In genomic region chr7:97867866-97868265, GRCm38 (mm10) we compare ENCODE assay signal across 36 mouse cellular contexts. TPM values are rescaled to one million over a fixed set of nuclear protein-coding genes. Genes with fewer than 3 reads are reported as not detected.
DNase-seq lines count a peak whose midpoint lies in the region; ATAC-seq and TF ChIP-seq lines count a peak whose summit lies in the region.
"Had no signal": no experiment of that assay in that cellular context is flagged by ENCODE, and none has a peak within 500 bp of the region (broad histone marks: within the 10 kb centered on the region; RNA-seq: fewer than 3 reads in every experiment).

No protein-coding gene starts in this region.

- H3K27ac ChIP-seq in hindbrain, postnatal 0 days = peak overlapping the region; percentile 41; the same call in 1 of the 2 replicates
- H3K27ac ChIP-seq in hindbrain, embryonic 14.5 days = no peak overlapping the region
- H3K27ac ChIP-seq: embryonic facial prominence, embryonic 15.5 days; forebrain, embryonic 12.5 days; left cerebral cortex, adult 2 months; limb, embryonic 13.5 days; lung, embryonic 15.5 days; midbrain, embryonic 13.5 days; neural tube, embryonic 15.5 days had no signal

- H3K27me3 ChIP-seq in hindbrain, postnatal 0 days (ENCODE audit: insufficient read depth, low read length) = no peaks in the 10 kb centered on the region
- no peaks in the 10 kb centered on the region for H3K27me3 ChIP-seq in hindbrain, embryonic 14.5 days (ENCODE audit: control insufficient read depth, insufficient read depth, low read length)
- H3K27me3 ChIP-seq: embryonic facial prominence, embryonic 15.5 days; forebrain, embryonic 12.5 days; limb, embryonic 13.5 days; lung, embryonic 15.5 days; megakaryocyte, embryonic 14.5 days; midbrain, embryonic 13.5 days; neural tube, embryonic 15.5 days had no signal

- H3K36me3 ChIP-seq in hindbrain, postnatal 0 days (ENCODE audit: insufficient read depth, low read length) = no peaks in the 10 kb centered on the region
- peaks cover 33% of the 10 kb centered on the region for H3K36me3 ChIP-seq in hindbrain, embryonic 14.5 days (replicated peaks; ENCODE audit: control insufficient read depth, insufficient read depth)
- H3K36me3 ChIP-seq: embryonic facial prominence, embryonic 15.5 days; limb, embryonic 13.5 days; lung, embryonic 15.5 days had no signal

- peaks cover 8% of the 10 kb centered on the region for H3K4me1 ChIP-seq in hindbrain, postnatal 0 days (ENCODE audit: insufficient read depth, low read length)
- H3K4me1 ChIP-seq in hindbrain, embryonic 14.5 days (replicated peaks; ENCODE audit: control insufficient read depth, insufficient read depth, low read length) = no peaks in the 10 kb centered on the region
- H3K4me1 ChIP-seq: embryonic facial prominence, embryonic 15.5 days; forebrain, embryonic 12.5 days; limb, embryonic 13.5 days; lung, embryonic 15.5 days; megakaryocyte, embryonic 14.5 days; midbrain, embryonic 13.5 days had no signal

- no peak overlapping the region for H3K4me2 ChIP-seq in hindbrain, postnatal 0 days (ENCODE audit: low read depth, low read length)
- no peak overlapping the region for H3K4me2 ChIP-seq in hindbrain, embryonic 14.5 days (replicated peaks)
- H3K4me2 ChIP-seq: embryonic facial prominence, embryonic 15.5 days; forebrain, embryonic 12.5 days; limb, embryonic 13.5 days; liver, embryonic 11.5 days; lung, embryonic 15.5 days; midbrain, embryonic 13.5 days; neural tube, embryonic 15.5 days had no signal

- WGBS in hindbrain, postnatal 0 days = 68% methylated on average over 5 of the region's 5 CpGs
- 76% methylated on average over 5 of the region's 5 CpGs for WGBS in hindbrain, embryonic 14.5 days

- no peak for DNase-seq in hindbrain, postnatal 0 days (ENCODE audit: low spot score)
- no peak for DNase-seq in hindbrain, embryonic 14.5 days (ENCODE audit: low spot score)
- peak; percentile 74 for DNase-seq in cerebellum, adult 11-12 months
- DNase-seq in cerebellum, adult 9-10 months = peak; percentile 86
- peak; percentile 48 to 65 for DNase-seq in cerebellum, postnatal 36 days
- DNase-seq in urinary bladder, postnatal 4 days (ENCODE audit: low spot score in 2 of 2) = no peak
- DNase-seq in embryo, embryonic 9.5 days (ENCODE audit: extremely low spot score) = no peak
- DNase-seq: adrenal gland, adult 2 months; adrenal gland, postnatal 36 days; embryo, embryonic 11 days; forebrain, postnatal 0 days; heart, postnatal 14 days; kidney, adult 9 months; kidney, postnatal 10 days; lung, postnatal 36 days; retina, postnatal 1 day; right cerebral cortex, postnatal 14 days had no signal

- no peak overlapping the region for H3K4me3 ChIP-seq in hindbrain, postnatal 0 days (ENCODE audit: low read length)
- H3K4me3 ChIP-seq in hindbrain, embryonic 14.5 days (replicated peaks; ENCODE audit: low read length) = no peak overlapping the region
- H3K4me3 ChIP-seq: embryonic facial prominence, embryonic 15.5 days; forebrain, embryonic 12.5 days; left cerebral cortex, adult 2 months; limb, embryonic 13.5 days; lung, embryonic 15.5 days; megakaryocyte, embryonic 14.5 days; midbrain, embryonic 13.5 days; neural tube, embryonic 15.5 days had no signal

- H3K9ac ChIP-seq in hindbrain, postnatal 0 days (replicated peaks; ENCODE audit: low read length) = no peak overlapping the region
- no peak overlapping the region for H3K9ac ChIP-seq in hindbrain, embryonic 14.5 days
- H3K9ac ChIP-seq: embryonic facial prominence, embryonic 15.5 days; forebrain, embryonic 12.5 days; forebrain, postnatal 0 days; limb, embryonic 13.5 days; lung, embryonic 15.5 days; midbrain, embryonic 13.5 days; neural tube, embryonic 15.5 days had no signal

- no peak for ATAC-seq in hindbrain, postnatal 0 days
- ATAC-seq in hindbrain, embryonic 14.5 days (ENCODE audit: low FRiP score) = no peak
- ATAC-seq: forebrain, postnatal 0 days; intestine, embryonic 16.5 days; midbrain, embryonic 13.5 days had no signal

- H3K9me3 ChIP-seq in hindbrain, postnatal 0 days (ENCODE audit: low read length) = no peaks in the 10 kb centered on the region
- H3K9me3 ChIP-seq in hindbrain, embryonic 14.5 days (ENCODE audit: control insufficient read depth, low read length) = no peaks in the 10 kb centered on the region
- H3K9me3 ChIP-seq: embryonic facial prominence, embryonic 15.5 days; forebrain, embryonic 12.5 days; limb, embryonic 13.5 days; lung, embryonic 15.5 days; megakaryocyte, embryonic 14.5 days; midbrain, embryonic 13.5 days; neural tube, embryonic 15.5 days had no signal

- TF ChIP-seq CTCF in hindbrain, postnatal 0 days (IDR thresholded peaks at IDR 0.05; ENCODE audit: low read depth) = no peak

RNA-seq across cellular contexts. Expression of gene Gdpd4, which starts 51.9 kb away (rescaled TPM):
- not detected in 2 replicates for total RNA-seq in hindbrain, postnatal 0 days (2014; rRNA removed)
- not detected in 2 replicates for polyA plus RNA-seq in hindbrain, postnatal 0 days (2015; fragmentation: Nextera tagmentation; extraction: Ambion mirVana)
- polyA plus RNA-seq in hindbrain, embryonic 14.5 days (2014; fragmentation: Nextera tagmentation; extraction: Ambion mirVana) = not detected in 2 replicates
- total RNA-seq: adrenal gland, adult 2 months; adrenal gland, postnatal 36 days; forebrain, postnatal 0 days; gastrocnemius, adult 8-10 months; heart, adult 8-10 months; heart, postnatal 14 days; layer of hippocampus, postnatal 10 days; left cerebral cortex, adult 2 months; left cerebral cortex, postnatal 25 days had no signal
- polyA plus RNA-seq: adrenal gland, adult 2 months; embryonic facial prominence, embryonic 15.5 days; forebrain, embryonic 12.5 days; heart, embryonic 14.5 days; hindbrain, embryonic 11.5 days; intestine, embryonic 16.5 days; limb, embryonic 13.5 days; liver, embryonic 11.5 days; liver, embryonic 16.5 days; lung, embryonic 15.5 days; midbrain, embryonic 13.5 days; neural tube, embryonic 15.5 days; small intestine, adult 2 months; stomach, embryonic 14.5 days had no signal

Comparison
In these comparisons a context has a peak if more than half of its experiments do, and no peak if none do; other contexts are left out.
1. DNase-seq: peak in cerebellum, adult 11-12 months (single experiment), cerebellum, adult 9-10 months (single experiment) and cerebellum, postnatal 36 days (2 of 2); none in hindbrain, postnatal 0 days (single experiment), hindbrain, embryonic 14.5 days (single experiment), urinary bladder, postnatal 4 days (0 of 2) and embryo, embryonic 9.5 days (single experiment).